Mouse (Mus musculus) myocyte (in vitro differentiated cells): Measurements from ENCODE around the gene Meis1. TPM values are rescaled to one million over a fixed set of nuclear protein-coding genes. Genes with fewer than 3 reads are reported as not detected.

Source experiments
- H3K27me3 ChIP-seq: one replicate; pipeline ENCODE4 v1.6.1; 2011; ENCODE audit not compliant: control insufficient read depth, insufficient read depth, insufficient read length
- H3K36me3 ChIP-seq: one replicate; pipeline ENCODE4 v1.6.1; 2011; ENCODE audit not compliant: control insufficient read depth, insufficient read depth
- H3K4me2 ChIP-seq: one replicate; pipeline ENCODE4 v1.6.1; 2011; ENCODE audit warnings: low read depth, control low read depth
- H3K4me3 ChIP-seq: one replicate; pipeline ENCODE4 v1.5.1; 2011; ENCODE audit warnings: mild to moderate bottlenecking, control low read depth, moderate library complexity
- H3K79me2 ChIP-seq: one replicate; pipeline ENCODE4 v1.6.1; 2011; ENCODE audit not compliant: control insufficient read depth, insufficient read depth
- H3ac ChIP-seq: one replicate; pipeline ENCODE4 v1.6.1; 2011; ENCODE audit not compliant: control insufficient read depth, insufficient read length
- CEBPB ChIP-seq: IDR thresholded peaks from 2 replicates; pipeline ENCODE4 v1.6.1; 2011; ENCODE audit warnings: mild to moderate bottlenecking, moderate library complexity; ENCODE audit not compliant: poor library complexity, insufficient read depth, severe bottlenecking
- E2F4 ChIP-seq: IDR thresholded peaks from one replicate; pipeline ENCODE4 v1.6.1; 2011; ENCODE audit warnings: mild to moderate bottlenecking, control low read depth, moderate library complexity; ENCODE audit not compliant: insufficient read depth
- MAX ChIP-seq: IDR thresholded peaks from one replicate; pipeline ENCODE4 v1.6.1; 2011; ENCODE audit warnings: low read depth, mild to moderate bottlenecking, control low read depth
- MYOD1 ChIP-seq, 3 experiments: IDR thresholded peaks; one replicate each; pipeline ENCODE4 v1.6.1; 2011; ENCODE audit warnings: control low read depth in 2 of 3, low read depth in 2 of 3, mild to moderate bottlenecking in 2 of 3, moderate library complexity in 1 of 3; ENCODE audit not compliant: insufficient read length in 2 of 3, control insufficient read depth in 1 of 3
- MYOG ChIP-seq, 3 experiments: IDR thresholded peaks; one replicate each; pipeline ENCODE4 v1.6.1; 2011; ENCODE audit warnings: control low read depth in 2 of 3, low read depth in 2 of 3, mild to moderate bottlenecking in 2 of 3; ENCODE audit not compliant: insufficient read length in 2 of 3, control insufficient read depth in 1 of 3, insufficient read depth in 1 of 3
- POLR2A ChIP-seq: IDR thresholded peaks from one replicate; pipeline ENCODE4 v1.6.1; 2011; ENCODE audit warnings: low read depth, mild to moderate bottlenecking, control low read depth, moderate library complexity; ENCODE audit not compliant: insufficient read length
- POLR2AphosphoS2 ChIP-seq: IDR thresholded peaks from one replicate; pipeline ENCODE4 v1.6.1; 2011; ENCODE audit warnings: low read depth, control low read depth; ENCODE audit not compliant: insufficient read length
- REST ChIP-seq: IDR thresholded peaks from one replicate; pipeline ENCODE4 v1.6.1; 2011; ENCODE audit warnings: mild to moderate bottlenecking, control low read depth, moderate library complexity; ENCODE audit not compliant: insufficient read depth, insufficient read length
- SRF ChIP-seq: IDR thresholded peaks from one replicate; pipeline ENCODE4 v1.6.1; 2011; ENCODE audit warnings: low read depth; ENCODE audit not compliant: control insufficient read depth, insufficient read length
- TCF12 ChIP-seq: IDR thresholded peaks from one replicate; pipeline ENCODE4 v1.6.1; 2011; ENCODE audit warnings: mild to moderate bottlenecking, control low read depth; ENCODE audit not compliant: poor library complexity, insufficient read depth, severe bottlenecking
- TCF3 ChIP-seq: IDR thresholded peaks from one replicate; pipeline ENCODE4 v1.6.1; 2011; ENCODE audit warnings: low read depth, control low read depth; ENCODE audit not compliant: insufficient read length
- USF1 ChIP-seq: IDR thresholded peaks from one replicate; pipeline ENCODE4 v1.6.1; 2011; ENCODE audit warnings: low read depth, mild to moderate bottlenecking, control low read depth, moderate library complexity
- polyA plus RNA-seq: library from polyadenylated mRNA; unstranded; fragments of >200 nt; fragmentation: generic; extraction: Trizol; gene quantifications from one replicate; pipeline ENCODE4 v1.2.1, GENCODE M21; 2012; ENCODE audit warnings: missing spikeins

Meis1 gene
- polyA plus RNA-seq, 1 experiment: 7.1 TPM

DNA sequence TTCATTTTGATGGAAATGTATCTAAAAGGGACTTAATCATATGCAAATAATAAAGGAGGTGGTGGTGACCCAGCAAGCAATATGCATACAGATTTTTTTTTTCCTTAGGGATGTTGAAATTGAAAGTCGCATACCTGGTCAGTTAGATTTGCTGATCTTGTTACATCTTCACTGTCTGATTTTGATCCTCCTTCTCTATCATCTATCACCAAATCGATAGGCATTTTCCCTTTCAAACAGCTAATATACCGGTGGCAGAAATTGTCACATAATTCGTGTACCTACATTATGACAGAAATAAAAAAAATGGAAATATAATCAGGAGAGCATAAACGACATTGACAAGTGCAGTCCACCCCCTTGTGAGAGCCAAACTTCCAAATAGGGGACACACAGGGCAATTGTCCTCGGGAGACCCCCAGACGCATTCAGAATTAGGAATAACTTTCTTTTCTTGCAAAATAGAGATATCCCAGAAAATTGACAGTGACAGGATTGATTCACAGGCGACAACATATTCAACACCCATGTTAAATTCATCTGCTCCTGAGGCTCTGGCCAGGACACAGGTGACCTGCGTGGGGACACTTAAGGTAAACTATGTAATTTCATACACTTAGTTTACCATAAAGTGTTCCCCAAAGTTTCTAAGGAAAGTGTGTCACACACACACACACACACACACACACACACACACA lies 7.5 kb downstream of the Meis1 start:
- Histone ChIP-seq H3K27me3 (no peaks in the 10 kb centered on the region), H3K36me3 (peaks cover 23% of the 10 kb centered on the region), H3K4me3 (no peak overlapping the region), H3K4me2 (no peak overlapping the region), H3ac (no peak overlapping the region), H3K79me2 (peaks cover 37% of the 10 kb centered on the region)
- no peak for TF ChIP-seq MYOG (IDR thresholded peaks at IDR 0.05; ENCODE audit: control insufficient read depth in 1 of 3, insufficient read depth in 1 of 3, insufficient read length in 2 of 3, low read depth in 2 of 3)
- no peak for TF ChIP-seq MAX
- no peak for TF ChIP-seq POLR2A
- no peak for TF ChIP-seq TCF3
- TF ChIP-seq REST: no peak
- TF ChIP-seq TCF12: no peak
- TF ChIP-seq CEBPB: no peak
- no peak for TF ChIP-seq MYOD1 (IDR thresholded peaks at IDR 0.05; ENCODE audit: control insufficient read depth in 1 of 3, insufficient read length in 2 of 3, low read depth in 2 of 3)
- no peak for TF ChIP-seq E2F4
- no peak for TF ChIP-seq POLR2AphosphoS2
- TF ChIP-seq USF1: no peak
- no peak for TF ChIP-seq SRF

GRCm38 (mm10) chr11:19010396-19010811 lies 8.4 kb downstream of the Meis1 start:
- TF ChIP-seq REST: no peak
- TF ChIP-seq MYOG (IDR thresholded peaks at IDR 0.05; ENCODE audit: control insufficient read depth in 1 of 3, insufficient read depth in 1 of 3, insufficient read length in 2 of 3, low read depth in 2 of 3): no peak
- no peak for TF ChIP-seq CEBPB
- TF ChIP-seq TCF3: no peak
- no peak for TF ChIP-seq POLR2AphosphoS2
- no peak for TF ChIP-seq USF1
- no peak for TF ChIP-seq SRF
- TF ChIP-seq E2F4: no peak
- H3K27me3 ChIP-seq: no peaks in the 10 kb centered on the region
- H3ac ChIP-seq: no peak overlapping the region
- peaks cover 29% of the 10 kb centered on the region for H3K79me2 ChIP-seq
- H3K36me3 ChIP-seq: peaks cover 23% of the 10 kb centered on the region
- no peak overlapping the region for H3K4me2 ChIP-seq
- H3K4me3 ChIP-seq: no peak overlapping the region

- Histone ChIP-seq H3K36me3 (peaks cover 23% of the 10 kb centered on the region), H3K27me3 (no peaks in the 10 kb centered on the region), H3K4me2 (no peak overlapping the region), H3ac (no peak overlapping the region), H3K79me2 (peaks cover 22% of the 10 kb centered on the region), H3K4me3 (no peak overlapping the region)
- TF ChIP-seq POLR2A (no peak), MAX (no peak), E2F4 (no peak), CEBPB (no peak), TCF3 (no peak), MYOG (IDR thresholded peaks at IDR 0.05; ENCODE audit: control insufficient read depth in 1 of 3, insufficient read depth in 1 of 3, insufficient read length in 2 of 3, low read depth in 2 of 3) (no peak), POLR2AphosphoS2 (no peak), USF1 (no peak), MYOD1 (IDR thresholded peaks at IDR 0.05; ENCODE audit: control insufficient read depth in 1 of 3, insufficient read length in 2 of 3, low read depth in 2 of 3) (no peak), TCF12 (no peak), SRF (no peak), REST (no peak)
Observed at GRCm38 (mm10) chr11:19009536-19010395, 9.0 kb downstream of the Meis1 start.

- H3K4me2 ChIP-seq: no peak overlapping the region
- H3K79me2 ChIP-seq: peaks cover 12% of the 10 kb centered on the region
- TF ChIP-seq USF1 (no peak), MAX (no peak), REST (no peak), POLR2AphosphoS2 (no peak), E2F4 (no peak), POLR2A (no peak), SRF (no peak), TCF12 (no peak)
- peaks cover 28% of the 10 kb centered on the region for H3K36me3 ChIP-seq
- H3K27me3 ChIP-seq: no peaks in the 10 kb centered on the region
- no peak overlapping the region for H3K4me3 ChIP-seq
- H3ac ChIP-seq: no peak overlapping the region
Observed at GRCm38 (mm10) chr11:19008610-19009384, 10.0 kb downstream of the Meis1 start.
